Mouse (Mus musculus) heart, postnatal 14 days (tissue): ENCODE data around the gene Aoc1. TPM values are rescaled to one million over a fixed set of nuclear protein-coding genes. Genes with fewer than 3 reads are reported as not detected.
"Not testable (repeated sequence)": the region's sequence is repeated elsewhere in the genome, so short reads cannot be mapped to it uniquely, and the experiment has no call there.

ENCODE experiments used
- DNase-seq, 2 experiments: peaks; one replicate each; pipeline ENCODE4 v3.0.0; 2021 to 2022
- intact Hi-C: fragments of 180-260 bp; cut with DNase I; formaldehyde crosslinking; loops from one replicate; pipeline ENCODE4 v1.15.1; 2025
- total RNA-seq, 2 experiments: library from RNA; stranded (reverse); gene quantifications; 2 replicates each; pipeline ENCODE4 v1.2.3; 2021

Aoc1 gene
- total RNA-seq, 2 experiments from 2014 or later = not detected

DNA sequence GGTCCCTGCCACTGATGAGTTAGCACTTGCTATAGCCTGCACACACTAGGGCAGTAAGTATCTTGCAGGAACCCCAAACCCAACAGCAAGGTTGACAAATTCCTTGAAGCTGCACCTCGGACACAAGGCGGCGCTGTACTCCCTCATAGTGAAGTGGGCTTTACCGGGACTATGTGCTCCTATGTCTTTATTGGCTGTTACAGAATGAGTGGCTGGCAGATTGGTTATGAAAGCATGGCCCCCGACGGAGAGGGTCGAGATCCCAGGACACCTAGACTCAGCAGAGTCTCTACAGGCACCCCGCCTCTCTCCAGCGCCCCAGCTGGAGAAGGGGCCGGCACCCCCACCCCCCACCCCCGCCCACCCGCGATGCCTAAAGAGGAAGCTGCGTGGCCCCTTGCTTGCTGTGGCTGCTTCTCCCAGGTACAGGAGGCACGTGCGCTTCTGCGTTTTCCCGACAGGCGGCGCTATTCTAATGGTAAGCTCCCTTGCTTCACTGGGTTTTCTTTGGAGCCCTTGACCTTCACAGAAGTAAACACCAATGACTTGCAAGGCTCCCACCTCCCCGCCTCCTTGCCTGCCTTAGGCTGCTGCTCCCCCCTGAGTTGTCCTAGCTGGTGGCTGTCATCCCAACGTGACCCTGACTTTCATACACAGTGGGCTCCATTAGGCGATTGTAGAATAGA, 12.4 kb upstream of the Aoc1 start:
- intact Hi-C loops = no loop called here
- DNase-seq = peak; percentile 43 to 64

GRCm38 (mm10) chr6:48860851-48861250, 11.8 kb upstream of the Aoc1 start:
- intact Hi-C loops = no loop called here
- DNase-seq = no peak

GRCm38 (mm10) chr6:48861616-48862280, 10.9 kb upstream of the Aoc1 start:
- intact Hi-C loops = no loop called here
- DNase-seq = no peak

GRCm38 (mm10) chr6:48862816-48863215, 9.9 kb upstream of the Aoc1 start:
- DNase-seq = no peak
- intact Hi-C loops = no loop called here

DNA sequence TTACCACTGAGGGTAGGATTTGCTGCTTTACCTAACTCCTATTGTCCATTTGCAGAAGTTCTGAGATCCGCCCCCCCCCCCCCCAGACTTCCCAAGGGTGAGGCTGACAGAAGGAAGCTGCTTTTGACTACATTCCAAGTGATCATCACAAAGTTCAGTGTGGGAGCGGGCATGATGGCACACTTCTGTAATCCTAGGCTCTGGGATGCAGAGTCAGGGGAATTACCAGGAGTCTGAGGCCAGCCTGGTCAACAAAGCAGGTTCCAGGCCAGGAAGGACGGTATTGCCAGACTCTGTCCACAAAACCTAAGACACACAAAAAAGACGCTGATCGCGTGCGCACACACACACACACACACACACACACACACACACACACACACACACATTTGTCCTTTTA, 9.2 kb upstream of the Aoc1 start:
- no peak for DNase-seq
- intact Hi-C loops = no loop called here

- no peak for DNase-seq
- intact Hi-C loops = no loop called here
These were observed 8.5 kb upstream of the Aoc1 start for GRCm38 (mm10) chr6:48864181-48864580.

GRCm38 (mm10) chr6:48864723-48865122, 8.0 kb upstream of the Aoc1 start:
- intact Hi-C loops = no loop called here
- DNase-seq = no peak

DNA sequence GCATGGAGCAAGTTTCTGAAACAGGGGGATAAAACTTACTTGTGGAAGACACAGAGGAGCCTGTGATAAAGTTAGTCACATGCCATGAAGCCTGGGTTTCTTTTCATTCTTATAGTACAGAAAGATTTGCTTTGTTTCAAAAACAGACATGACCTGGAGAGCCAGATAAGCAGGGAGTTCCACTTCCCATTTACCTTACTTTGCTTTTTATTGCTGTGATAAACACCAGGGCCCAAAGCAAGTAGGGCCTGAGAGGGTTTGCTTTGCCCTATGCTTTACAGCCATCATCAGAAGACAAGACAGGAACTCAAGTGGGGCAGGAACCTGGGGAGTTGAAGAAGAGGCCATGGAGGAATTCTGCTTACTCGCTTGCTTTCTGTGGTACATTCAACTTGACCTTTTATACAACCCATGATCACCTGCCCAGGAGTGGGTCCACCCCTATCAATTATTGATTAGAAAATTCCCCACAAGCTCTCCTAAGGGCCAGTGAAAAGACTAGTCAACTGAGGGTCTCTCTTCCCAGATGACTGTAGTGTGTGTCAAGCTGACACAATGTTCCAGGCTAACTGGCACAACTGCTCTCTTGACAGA, 7.4 kb upstream of the Aoc1 start:
- no peak for DNase-seq
- intact Hi-C loops = no loop called here

- DNase-seq, intact Hi-C loops: not testable (repeated sequence)
These were observed 6.2 kb upstream of the Aoc1 start for GRCm38 (mm10) chr6:48866355-48866950.

DNA sequence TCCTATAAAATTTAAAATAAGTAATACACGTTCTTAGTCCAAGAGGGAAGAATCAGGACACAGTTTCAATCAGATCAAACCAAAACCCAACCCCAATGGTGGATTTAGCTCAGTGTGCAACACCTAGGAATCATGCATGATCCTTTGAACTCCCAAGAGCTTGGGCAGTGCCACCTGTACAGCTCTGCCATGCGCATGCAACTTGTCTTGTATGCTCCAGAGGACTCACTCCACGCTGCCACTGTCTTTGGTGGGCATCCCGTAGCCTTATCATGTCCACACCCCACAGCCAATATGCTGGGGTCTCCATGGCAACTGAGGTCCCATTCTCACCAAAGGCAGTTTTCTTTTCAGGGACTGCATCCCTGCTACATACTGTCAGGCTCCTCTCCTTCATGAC, 5.5 kb upstream of the Aoc1 start:
- no peak for DNase-seq
- intact Hi-C loops = no loop called here

DNA sequence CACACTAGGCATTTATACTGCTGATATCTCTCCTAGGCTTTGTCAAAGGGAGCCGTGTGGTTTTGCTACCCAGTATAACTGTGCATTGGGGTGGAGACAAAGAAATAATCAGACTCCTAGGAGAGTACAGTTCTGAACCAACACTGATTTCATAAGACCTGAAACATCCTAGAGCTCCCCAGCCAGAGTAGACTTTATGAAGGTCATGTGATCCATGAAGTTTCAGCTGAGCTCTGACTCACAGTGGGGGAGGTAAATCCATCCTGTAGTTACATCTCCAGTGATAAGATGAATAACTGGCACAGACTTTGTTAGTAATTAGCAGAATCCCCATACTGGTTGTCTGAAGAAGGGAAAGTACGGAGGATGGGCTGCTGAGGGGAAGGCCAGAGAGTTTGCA, 2.9 kb upstream of the Aoc1 start:
- intact Hi-C loops = no loop called here
- no peak for DNase-seq

DNA sequence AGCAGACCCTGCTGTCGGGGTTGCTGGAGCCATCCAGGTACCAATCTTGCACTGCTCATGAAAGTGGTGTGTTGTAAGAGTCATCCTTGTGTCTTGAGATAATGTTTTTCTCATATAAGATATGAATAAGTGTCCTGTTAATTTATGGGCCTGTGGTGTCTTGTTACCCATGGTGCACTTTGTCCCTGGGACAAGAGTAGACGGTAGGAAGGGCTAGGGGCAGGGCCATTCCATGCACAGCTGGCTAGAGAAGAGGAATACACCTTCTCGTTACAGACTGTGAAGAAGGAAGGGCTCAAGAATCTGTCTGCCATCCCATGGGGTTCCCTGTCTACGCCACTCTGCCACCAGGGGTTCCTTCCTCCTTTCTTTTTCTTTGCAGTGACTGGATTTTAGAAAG, 1.9 kb downstream of the Aoc1 start:
- no peak for DNase-seq
- intact Hi-C loops = no loop called here

DNA sequence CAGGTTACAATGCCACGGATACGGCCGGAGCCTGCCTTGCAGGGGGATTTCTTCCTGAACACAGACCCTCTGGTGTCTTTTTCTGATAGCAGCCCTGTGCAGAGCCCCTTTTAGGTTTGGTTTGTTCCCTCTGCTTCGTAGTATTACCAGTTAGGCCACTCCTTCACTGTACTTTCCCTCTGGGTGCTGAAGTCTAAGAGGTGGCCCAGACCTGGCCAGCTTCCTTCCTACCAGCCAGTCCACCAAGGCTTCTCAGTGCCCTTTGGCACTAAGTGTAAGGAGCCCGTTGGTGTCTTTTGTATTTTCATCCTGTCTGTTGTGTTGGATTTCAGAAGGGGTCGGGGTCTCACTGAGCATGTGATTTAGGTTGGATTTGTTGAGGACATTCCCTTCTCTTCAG, 2.8 kb downstream of the Aoc1 start:
- intact Hi-C loops = no loop called here
- no peak for DNase-seq

DNA sequence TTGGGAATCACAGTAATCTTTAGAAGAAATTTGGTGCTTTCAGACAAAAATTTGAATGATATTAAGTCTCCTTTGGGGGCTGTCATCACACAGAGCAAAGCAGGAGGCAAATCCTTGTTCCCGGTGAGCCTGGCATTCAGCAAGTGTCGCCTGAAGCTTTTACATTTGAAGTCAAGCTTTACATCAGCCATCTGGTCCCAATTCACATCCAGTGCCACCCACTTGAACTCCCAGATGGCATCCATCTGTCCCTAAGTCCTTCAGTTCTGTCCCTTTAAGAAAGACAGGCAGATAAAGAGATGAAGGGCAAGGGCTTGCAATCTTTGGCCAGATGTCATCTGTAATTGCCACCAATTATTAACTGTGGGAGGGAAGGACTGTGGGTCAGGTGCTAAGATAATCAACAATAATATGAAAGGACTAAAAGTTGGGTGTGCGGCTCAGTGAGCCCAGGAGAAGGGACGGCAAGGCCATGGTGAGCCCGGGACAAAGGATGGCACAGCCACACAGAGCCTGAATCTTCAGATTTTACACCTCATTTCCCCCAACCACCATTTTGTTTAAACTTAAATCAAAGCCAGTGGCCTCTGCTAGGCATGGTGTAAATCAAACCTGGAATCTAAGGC, 3.9 kb downstream of the Aoc1 start:
- no peak for DNase-seq
- intact Hi-C loops = no loop called here

DNA sequence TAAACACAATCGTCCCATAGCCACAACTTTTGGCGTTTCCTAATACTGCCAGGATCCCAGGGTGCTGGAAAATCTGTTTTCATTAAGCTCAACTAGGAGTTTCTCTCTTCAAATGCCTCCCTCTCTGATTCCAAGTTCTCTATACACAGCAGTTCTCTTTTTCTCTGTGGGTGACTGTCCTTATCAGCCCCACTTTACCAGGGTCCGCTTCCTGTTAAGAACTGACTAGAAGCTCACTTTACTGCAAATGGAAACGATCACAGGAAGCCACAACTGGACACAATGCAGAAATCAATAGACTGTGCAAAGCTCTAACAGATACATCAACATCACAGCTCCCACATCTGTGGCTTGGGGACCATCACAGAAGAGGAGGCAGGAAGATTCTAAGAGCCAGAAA, 21.5 kb downstream of the Aoc1 start:
- no peak for DNase-seq
- intact Hi-C loops = no loop called here

GRCm38 (mm10) chr6:48894938-48895818, 22.5 kb downstream of the Aoc1 start:
- intact Hi-C loops = no loop called here
- DNase-seq = no peak

DNA sequence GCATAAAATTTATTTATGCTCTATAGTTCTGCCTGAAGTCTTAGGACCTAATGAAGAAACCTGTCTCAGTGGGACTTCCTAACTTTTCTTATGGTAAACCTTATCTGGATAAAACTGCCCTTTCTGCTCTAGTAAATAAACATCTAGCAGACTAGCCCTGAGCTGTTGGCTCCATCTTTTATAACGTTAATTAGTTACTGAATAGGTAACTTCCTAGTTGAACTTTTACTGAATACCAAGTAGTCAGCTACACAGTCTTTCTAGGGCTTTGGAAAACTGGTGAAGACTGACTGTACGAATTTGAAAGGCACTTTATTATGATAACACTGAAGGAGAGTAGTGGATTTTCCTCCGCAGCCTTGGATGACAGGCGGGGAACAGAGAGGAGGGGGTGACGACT, 23.2 kb downstream of the Aoc1 start:
- intact Hi-C loops = no loop called here

GRCm38 (mm10) chr6:48896956-48897355, 24.3 kb downstream of the Aoc1 start:
- intact Hi-C loops = no loop called here
- DNase-seq = no peak

More for the DNA sequence above, 23.2 kb downstream of the Aoc1 start:
- DNase-seq = no peak

GRCm38 (mm10) chr6:48901316-48901715, 28.6 kb downstream of the Aoc1 start:
- DNase-seq, intact Hi-C loops: not testable (repeated sequence)
